Mouse (Mus musculus) urinary bladder, adult 2 months (tissue): ENCODE measurements around the gene Setdb1. TPM values are rescaled to one million over a fixed set of nuclear protein-coding genes. Genes with fewer than 3 reads are reported as not detected.

Experiments used
- polyA plus RNA-seq: library from polyadenylated mRNA; depleted of rRNA; stranded (reverse); fragments of >200 nt; gene quantifications from 2 replicates; pipeline ENCODE4 v1.2.3, GENCODE M21; 2012; rRNA removed

The Setdb1 gene
- polyA plus RNA-seq, 1 experiment: 24.7 TPM

Other genes starting within 250 kb of the Setdb1 start
- gene Vps72, start 246.2 kb downstream of the Setdb1 start, polyA plus RNA-seq: 70.9 and 76.2 TPM in 2 replicates
- gene Tmod4, start 232.7 kb downstream of the Setdb1 start, polyA plus RNA-seq: 1.2 and 1.5 TPM in 2 replicates
- gene Scnm1, start 223.2 kb downstream of the Setdb1 start, polyA plus RNA-seq: 84.2 and 90.2 TPM in 2 replicates
- 10.4 and 11.0 TPM in 2 replicates for gene Lysmd1, start 223.1 kb downstream of the Setdb1 start, polyA plus RNA-seq
- 8.5 and 8.7 TPM in 2 replicates for gene Tnfaip8l2, start 214.8 kb downstream of the Setdb1 start, polyA plus RNA-seq
- gene Sema6c, start 196.7 kb downstream of the Setdb1 start, polyA plus RNA-seq: 4.2 and 5.8 TPM in 2 replicates
- gene Gabpb2, start 139.3 kb downstream of the Setdb1 start, polyA plus RNA-seq: 21.4 and 21.9 TPM in 2 replicates
- 77.2 and 92.7 TPM in 2 replicates for gene Cdc42se1, start 128.5 kb downstream of the Setdb1 start, polyA plus RNA-seq
- 11.0 and 15.4 TPM in 2 replicates for gene Mllt11, start 125.0 kb downstream of the Setdb1 start, polyA plus RNA-seq
- gene Gm128, start 115.6 kb downstream of the Setdb1 start, polyA plus RNA-seq: 0.47 and 0.58 TPM in 2 replicates
- 13.5 and 15.1 TPM in 2 replicates for gene Bnipl, start 106.0 kb downstream of the Setdb1 start, polyA plus RNA-seq
- gene Mindy1, start 75.9 kb downstream of the Setdb1 start, polyA plus RNA-seq: 69.7 and 79.9 TPM in 2 replicates
- gene Prune1, start 75.1 kb downstream of the Setdb1 start, polyA plus RNA-seq: 19.2 and 20.3 TPM in 2 replicates
- gene Anxa9, start 50.0 kb downstream of the Setdb1 start, polyA plus RNA-seq: 6.5 and 7.6 TPM in 2 replicates
- 119 and 126 TPM in 2 replicates for gene Cers2, start 42.4 kb downstream of the Setdb1 start, polyA plus RNA-seq
- gene 4930558C23Rik, start 45.6 kb upstream of the Setdb1 start, polyA plus RNA-seq: not detected in 2 replicates
- gene Arnt, start 77.2 kb upstream of the Setdb1 start, polyA plus RNA-seq: 44.8 and 51.4 TPM in 2 replicates
- 96.1 and 119 TPM in 2 replicates for gene Ctsk, start 142.1 kb upstream of the Setdb1 start, polyA plus RNA-seq
- gene Ctss, start 169.6 kb upstream of the Setdb1 start, polyA plus RNA-seq: 42.9 and 54.4 TPM in 2 replicates
- not detected in 2 replicates for gene Hormad1, start 202.5 kb upstream of the Setdb1 start, polyA plus RNA-seq
- 26.8 and 29.3 TPM in 2 replicates for gene Golph3l, start 231.7 kb upstream of the Setdb1 start, polyA plus RNA-seq